Mouse (Mus musculus): ENCODE measurements at regions not wholly inside any gene's neighbourhood (a gene's known extent, or its start where the extent isn't known, plus 50 kb on each side); places are given as distances from the start of the nearest gene placed in this dataset.

- TF ChIP-seq CTCF (IDR thresholded peaks at IDR 0.05; ENCODE audit: low read depth) (no peak), EP300 (optimal IDR thresholded peaks at IDR 0.05) (no peak)
These were observed 120.0 kb upstream of the Sox5 start for GRCm38 (mm10) chr6:144901825-144902224.

Data from stomach, postnatal 0 days (tissue).